Mouse (Mus musculus) kidney, embryonic 15.5 days (tissue): ENCODE data around the gene Aox1. TPM values are rescaled to one million over a fixed set of nuclear protein-coding genes. Genes with fewer than 3 reads are reported as not detected.
"Not testable (repeated sequence)": the region's sequence is repeated elsewhere in the genome, so short reads cannot be mapped to it uniquely, and the experiment has no call there.

Source experiments
- ATAC-seq: fragments of 200-750 bp; cut with Nextera tagmentation; replicated peaks from 2 replicates; pipeline ENCODE4 v1.8.0; 2017; ENCODE audit warnings: moderate TSS enrichment; ENCODE audit not compliant: low FRiP score
- H3K27ac ChIP-seq: fragments of 300-500 bp; sonication (generic); 2 replicates; pipeline ENCODE4 v1.5.1; 2015; ENCODE audit warnings: mild to moderate bottlenecking, inconsistent platforms
- H3K27me3 ChIP-seq: fragments of 300-500 bp; sonication (generic); 2 replicates; pipeline ENCODE4 v1.6.1; 2015; ENCODE audit warnings: inconsistent platforms
- H3K36me3 ChIP-seq: fragments of 300-500 bp; sonication (generic); 2 replicates; pipeline ENCODE4 v1.6.1; 2015; ENCODE audit warnings: inconsistent platforms
- H3K4me1 ChIP-seq: fragments of 300-500 bp; sonication (generic); 2 replicates; pipeline ENCODE4 v1.6.1; 2015; ENCODE audit warnings: inconsistent platforms
- H3K4me2 ChIP-seq: fragments of 300-500 bp; sonication (generic); 2 replicates; pipeline ENCODE4 v1.6.1; 2015; ENCODE audit warnings: moderate library complexity, mild to moderate bottlenecking, inconsistent platforms
- H3K4me3 ChIP-seq: fragments of 300-500 bp; sonication (generic); replicated peaks from 2 replicates; pipeline ENCODE4 v1.5.1; 2015; ENCODE audit warnings: mild to moderate bottlenecking, inconsistent platforms
- H3K9ac ChIP-seq: fragments of 300-500 bp; sonication (generic); 2 replicates; pipeline ENCODE4 v1.6.1; 2015; ENCODE audit warnings: mild to moderate bottlenecking, inconsistent platforms
- H3K9me3 ChIP-seq: fragments of 300-500 bp; sonication (generic); replicated peaks from 2 replicates; pipeline ENCODE4 v1.6.1; 2016; ENCODE audit warnings: inconsistent platforms
- WGBS: fragments of 180-500 bp; shearing (Covaris S2); methylation state at CpG from one replicate; pipeline ENCODE4 v1.1.7; 2015; ENCODE audit warnings: mixed read lengths; 5-methylcytosine and 5-hydroxymethylcytosine counted together
- polyA plus RNA-seq: library from polyadenylated mRNA; unstranded; fragments of >200 nt; fragmentation: Nextera tagmentation; extraction: Ambion mirVana; gene quantifications from 2 replicates; pipeline ENCODE4 v1.2.1, GENCODE M21; 2015

Aox1 gene
- polyA plus RNA-seq, 1 experiment from 2014 or later: 0.32 TPM

DNA sequence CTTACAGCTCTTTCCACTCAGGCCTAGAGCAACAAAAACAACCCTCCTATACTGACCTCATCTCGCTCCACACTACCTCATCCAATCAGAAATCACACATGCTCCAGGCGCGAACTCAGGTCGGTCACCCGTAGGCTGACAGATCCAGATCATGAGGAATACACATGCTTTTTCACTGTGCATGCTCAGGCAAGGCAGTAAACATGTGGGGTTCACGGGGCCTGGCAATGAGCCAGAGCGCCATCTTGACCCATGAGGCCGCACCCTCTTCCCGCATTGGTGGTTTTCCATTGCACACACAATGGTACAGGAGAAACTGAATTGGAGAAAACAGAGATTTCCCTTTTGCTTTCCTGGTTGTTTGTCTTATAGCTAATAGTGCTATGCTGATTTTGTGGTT lies 7.6 kb downstream of the Aox1 start:
- not testable (repeated sequence) for H3K9ac ChIP-seq, H3K4me2 ChIP-seq, ATAC-seq, H3K36me3 ChIP-seq, H3K4me3 ChIP-seq, H3K4me1 ChIP-seq, H3K27me3 ChIP-seq, H3K9me3 ChIP-seq, H3K27ac ChIP-seq
- 89% methylated on average over 9 of the region's 9 CpGs for WGBS

DNA sequence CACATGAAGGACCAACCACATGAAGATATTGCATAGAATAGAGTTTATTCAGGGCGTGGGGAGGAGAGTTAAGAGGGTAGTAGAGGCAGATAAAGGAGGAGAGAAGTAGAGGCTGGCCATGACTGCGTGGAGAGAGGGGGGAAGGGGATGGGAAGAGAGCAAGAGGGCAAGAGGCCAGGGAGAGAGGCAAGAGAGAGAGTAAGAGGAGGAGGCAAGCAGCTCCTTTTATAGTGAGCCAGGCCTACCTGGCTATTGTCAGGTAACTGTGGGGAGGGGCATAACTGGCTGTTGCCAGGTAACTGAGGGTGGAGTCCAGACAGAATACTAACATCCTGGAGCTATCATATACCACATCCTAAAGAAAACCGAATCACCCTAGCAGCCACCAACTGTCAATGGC lies 15.3 kb downstream of the Aox1 start:
- Histone ChIP-seq H3K36me3 (no peaks in the 10 kb centered on the region), H3K4me2 (no peak overlapping the region), H3K4me1 (no peaks in the 10 kb centered on the region), H3K9me3 (no peaks in the 10 kb centered on the region), H3K9ac (no peak overlapping the region), H3K27ac (no peak overlapping the region), H3K27me3 (no peaks in the 10 kb centered on the region), H3K4me3 (no peak overlapping the region)
- ATAC-seq: no peak
- WGBS: 77% methylated on average over 3 of the region's 3 CpGs

DNA sequence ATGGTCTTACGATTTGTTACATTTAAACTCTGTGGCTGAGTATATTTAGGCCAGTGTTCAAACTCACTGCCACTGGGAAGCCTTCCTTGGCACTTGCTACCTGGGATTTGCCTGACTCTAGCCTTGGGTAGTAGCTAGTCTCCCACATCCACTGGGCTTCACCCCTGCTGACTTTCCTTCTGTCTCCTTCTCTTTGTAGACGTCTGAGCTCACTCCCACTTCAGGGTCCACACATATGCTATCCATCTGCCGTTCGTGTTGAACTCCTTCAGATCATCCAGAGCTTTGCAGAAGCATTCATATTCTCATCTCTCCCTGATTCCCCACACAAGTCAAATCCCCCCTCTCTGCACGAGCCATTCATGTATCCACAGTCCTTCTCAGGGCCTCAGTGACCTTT lies 15.8 kb downstream of the Aox1 start:
- no peaks in the 10 kb centered on the region for H3K36me3 ChIP-seq
- ATAC-seq: no peak
- H3K4me3 ChIP-seq: no peak overlapping the region
- no peaks in the 10 kb centered on the region for H3K4me1 ChIP-seq
- no peaks in the 10 kb centered on the region for H3K27me3 ChIP-seq
- WGBS: 77% methylated on average over 5 of the region's 5 CpGs
- no peak overlapping the region for H3K27ac ChIP-seq
- H3K9me3 ChIP-seq: no peaks in the 10 kb centered on the region
- H3K4me2 ChIP-seq: no peak overlapping the region
- no peak overlapping the region for H3K9ac ChIP-seq

DNA sequence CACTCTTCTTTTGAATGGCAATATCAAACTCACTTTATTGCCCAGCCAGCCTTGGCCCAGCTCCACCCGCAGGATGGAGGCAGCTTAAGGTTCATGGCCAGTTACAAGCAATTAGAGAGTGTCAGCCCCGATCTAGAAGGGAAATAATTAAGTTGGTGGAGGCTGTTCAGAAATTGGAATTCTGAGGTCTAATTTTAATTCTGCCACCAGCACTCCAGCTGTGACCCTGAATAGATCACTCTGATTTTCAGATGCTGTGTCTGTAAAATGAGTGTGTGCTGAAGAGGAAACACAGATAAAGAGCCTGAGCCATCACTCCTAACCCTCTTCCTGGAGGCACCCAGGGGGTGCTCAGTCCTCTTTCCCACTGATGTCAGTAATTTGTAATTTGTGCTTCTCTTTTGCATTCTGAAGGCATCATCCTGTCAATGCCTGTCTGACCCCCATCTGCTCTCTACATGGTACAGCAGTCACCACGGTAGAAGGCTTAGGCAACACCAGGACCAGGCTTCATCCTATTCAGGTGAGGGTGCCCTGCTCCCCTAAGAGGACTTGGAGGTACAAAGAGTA lies 17.1 kb downstream of the Aox1 start:
- H3K4me3 ChIP-seq: no peak overlapping the region
- no peaks in the 10 kb centered on the region for H3K27me3 ChIP-seq
- H3K9me3 ChIP-seq: no peaks in the 10 kb centered on the region
- no peaks in the 10 kb centered on the region for H3K4me1 ChIP-seq
- H3K4me2 ChIP-seq: no peak overlapping the region
- H3K9ac ChIP-seq: no peak overlapping the region
- no peak overlapping the region for H3K27ac ChIP-seq
- WGBS: 60% methylated on average over 3 of the region's 3 CpGs
- no peaks in the 10 kb centered on the region for H3K36me3 ChIP-seq
- ATAC-seq: no peak

- Histone ChIP-seq H3K9ac (no peak overlapping the region), H3K4me1 (no peaks in the 10 kb centered on the region), H3K4me3 (no peak overlapping the region), H3K9me3 (no peaks in the 10 kb centered on the region), H3K27ac (no peak overlapping the region), H3K27me3 (no peaks in the 10 kb centered on the region), H3K4me2 (no peak overlapping the region), H3K36me3 (no peaks in the 10 kb centered on the region)
- WGBS: 86% methylated on average over 5 of the region's 5 CpGs
- ATAC-seq: no peak
These were observed 19.4 kb downstream of the Aox1 start for GRCm38 (mm10) chr1:58049126-58049525.

DNA sequence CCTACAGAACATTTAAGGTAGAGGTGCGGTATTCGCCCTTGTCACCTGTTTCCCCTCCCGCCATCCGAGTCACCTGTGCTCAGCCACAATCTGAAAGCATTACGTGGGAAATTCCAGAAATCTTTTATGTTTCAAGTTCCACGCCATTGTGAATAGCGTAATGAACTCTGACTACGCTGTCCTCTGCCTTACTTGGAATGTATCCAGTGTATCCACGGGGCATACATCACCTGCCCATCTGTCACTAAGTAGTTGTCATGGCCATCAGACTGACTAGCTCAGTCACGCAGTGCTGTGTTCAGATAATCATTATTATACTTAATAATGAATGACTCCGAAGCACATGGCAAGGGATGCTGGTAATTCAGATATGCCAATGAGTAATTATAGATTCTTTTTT lies 25.9 kb downstream of the Aox1 start:
- 91% methylated on average over 11 of the region's 11 CpGs for WGBS
- peaks cover 14% of the 10 kb centered on the region; the same call in 1 of the 2 replicates for H3K4me1 ChIP-seq

DNA sequence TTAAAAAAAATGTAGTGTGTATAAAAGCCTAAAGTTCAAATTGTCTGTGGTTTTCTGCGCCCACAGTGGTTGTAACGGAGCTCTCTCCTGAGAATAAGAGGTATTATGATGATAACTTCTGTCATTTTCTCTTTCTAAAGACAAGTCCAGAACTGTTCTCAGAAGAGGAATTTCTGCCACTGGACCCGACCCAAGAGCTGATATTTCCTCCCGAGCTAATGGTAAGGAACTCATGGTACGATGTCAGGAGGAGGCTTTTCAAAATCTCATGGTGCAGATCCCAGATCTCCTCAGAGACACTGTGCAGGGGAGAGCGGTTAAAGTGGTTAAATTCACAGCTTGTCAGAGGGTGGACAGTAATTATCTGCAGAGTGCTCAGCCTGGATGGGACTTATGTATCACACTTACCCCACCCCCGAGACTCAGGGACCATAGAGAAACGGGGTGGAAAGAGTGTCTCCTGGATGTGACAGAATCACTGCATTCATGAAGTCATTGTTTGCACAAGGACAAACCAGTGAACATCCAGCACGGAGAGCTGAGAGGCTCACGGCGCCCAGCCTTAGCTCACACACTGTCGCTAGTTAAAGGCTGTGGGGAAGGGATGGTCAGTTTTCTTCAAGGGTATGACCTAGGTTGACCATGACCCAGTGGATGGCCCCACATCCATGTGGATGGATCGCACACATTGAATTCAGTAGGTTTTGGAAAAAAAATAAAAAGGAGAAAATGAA lies 26.5 kb downstream of the Aox1 start:
- no peak overlapping the region for H3K4me3 ChIP-seq
- no peak for ATAC-seq
- H3K9ac ChIP-seq: no peak overlapping the region
- peaks cover 14% of the 10 kb centered on the region; the same call in 1 of the 2 replicates for H3K4me1 ChIP-seq
- no peaks in the 10 kb centered on the region for H3K27me3 ChIP-seq
- no peak overlapping the region for H3K27ac ChIP-seq
- no peaks in the 10 kb centered on the region for H3K9me3 ChIP-seq
- peak overlapping the region; percentile 12; the same call in 1 of the 2 replicates for H3K4me2 ChIP-seq
- no peaks in the 10 kb centered on the region for H3K36me3 ChIP-seq
- WGBS: 68% methylated on average over 13 of the region's 13 CpGs

More for the DNA sequence above, 25.9 kb downstream of the Aox1 start:
- Histone ChIP-seq H3K9ac (no peak overlapping the region), H3K27ac (no peak overlapping the region), H3K36me3 (no peaks in the 10 kb centered on the region), H3K9me3 (no peaks in the 10 kb centered on the region), H3K4me3 (no peak overlapping the region), H3K27me3 (no peaks in the 10 kb centered on the region), H3K4me2 (no peak overlapping the region)
- no peak for ATAC-seq

DNA sequence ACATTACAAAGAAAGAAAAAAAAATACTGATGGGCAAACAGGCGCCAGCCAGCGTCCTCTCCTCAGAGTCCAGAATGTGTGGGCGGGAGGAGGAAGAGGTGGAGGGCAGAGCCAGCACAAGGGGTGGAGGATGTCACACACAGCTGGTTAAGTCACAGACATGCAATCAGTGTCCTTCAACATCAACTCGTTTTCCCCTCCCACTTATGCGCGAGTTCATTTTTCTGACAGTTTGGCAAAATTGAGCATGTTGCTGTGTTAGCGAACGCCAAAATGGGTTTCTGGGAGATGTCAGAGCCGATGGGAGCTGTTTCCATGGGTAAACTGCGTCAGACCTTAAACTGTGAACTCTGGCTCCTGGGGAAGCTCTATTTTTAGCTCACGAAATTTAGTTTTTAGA lies 27.2 kb downstream of the Aox1 start:
- 59% methylated on average over 11 of the region's 11 CpGs for WGBS
- H3K9ac ChIP-seq: no peak overlapping the region
- H3K27me3 ChIP-seq: no peaks in the 10 kb centered on the region
- ATAC-seq: no peak
- no peaks in the 10 kb centered on the region for H3K9me3 ChIP-seq
- H3K27ac ChIP-seq: no peak overlapping the region
- H3K36me3 ChIP-seq: no peaks in the 10 kb centered on the region
- H3K4me2 ChIP-seq: 0 out of 2 replicates have a peak overlapping the region, but pooled peaks have one; percentile 12
- H3K4me3 ChIP-seq: no peak overlapping the region
- peaks cover 14% of the 10 kb centered on the region; the same call in 1 of the 2 replicates for H3K4me1 ChIP-seq

DNA sequence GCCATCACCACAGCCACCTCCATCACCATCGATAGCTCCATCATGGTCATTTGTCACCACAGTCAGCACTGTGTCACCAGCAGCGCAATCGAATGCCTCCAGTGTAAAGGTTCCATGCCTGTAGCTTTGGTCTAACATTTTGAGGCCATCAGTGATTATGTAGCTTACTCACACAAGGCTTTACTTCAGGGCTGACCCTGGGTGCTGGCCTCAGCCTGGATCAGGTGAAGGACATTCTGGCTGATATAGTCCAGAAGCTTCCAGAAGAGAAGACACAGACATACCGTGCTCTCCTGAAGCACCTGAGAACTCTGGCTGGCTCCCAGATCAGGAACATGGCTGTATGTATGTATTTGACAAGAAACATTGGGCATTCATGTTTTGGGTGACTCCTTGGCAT lies 29.1 kb downstream of the Aox1 start:
- WGBS: 84% methylated on average over 4 of the region's 4 CpGs
- H3K4me3 ChIP-seq: no peak overlapping the region
- H3K9ac ChIP-seq: no peak overlapping the region
- no peaks in the 10 kb centered on the region for H3K9me3 ChIP-seq
- H3K4me2 ChIP-seq: no peak overlapping the region
- no peaks in the 10 kb centered on the region for H3K27me3 ChIP-seq
- ATAC-seq: no peak
- no peak overlapping the region for H3K27ac ChIP-seq
- H3K36me3 ChIP-seq: no peaks in the 10 kb centered on the region
- H3K4me1 ChIP-seq: peaks cover 14% of the 10 kb centered on the region; the same call in 1 of the 2 replicates

GRCm38 (mm10) chr1:58062131-58062530 lies 32.4 kb downstream of the Aox1 start:
- no peaks in the 10 kb centered on the region for H3K27me3 ChIP-seq
- no peaks in the 10 kb centered on the region for H3K9me3 ChIP-seq
- WGBS: 93% methylated on average over 7 of the region's 7 CpGs
- no peak overlapping the region for H3K27ac ChIP-seq
- H3K4me1 ChIP-seq: peaks cover 6% of the 10 kb centered on the region; the same call in 1 of the 2 replicates
- H3K9ac ChIP-seq: no peak overlapping the region
- ATAC-seq: no peak
- no peak overlapping the region for H3K4me3 ChIP-seq
- no peaks in the 10 kb centered on the region for H3K36me3 ChIP-seq
- H3K4me2 ChIP-seq: no peak overlapping the region

DNA sequence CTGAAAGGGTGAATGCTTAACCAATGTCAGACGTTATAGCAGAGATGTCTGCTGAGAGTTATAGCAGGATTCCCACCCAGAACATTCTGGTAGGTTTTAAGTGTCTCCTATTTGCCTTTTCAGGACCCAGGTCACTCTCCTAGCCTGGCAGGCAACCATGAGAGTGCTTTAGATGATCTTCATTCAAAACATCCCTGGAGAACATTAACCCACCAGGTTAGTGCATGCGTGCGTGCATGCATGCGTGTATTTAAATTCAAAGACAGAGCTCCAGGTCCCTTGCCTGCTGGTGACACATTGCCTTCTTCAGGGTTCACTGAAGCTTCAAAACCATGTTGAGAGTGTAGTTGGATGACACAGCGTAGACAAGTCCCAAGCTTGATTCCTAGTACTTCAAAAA lies 35.4 kb downstream of the Aox1 start:
- Histone ChIP-seq H3K9ac (no peak overlapping the region), H3K4me1 (no peaks in the 10 kb centered on the region), H3K4me2 (no peak overlapping the region), H3K27ac (no peak overlapping the region), H3K36me3 (no peaks in the 10 kb centered on the region), H3K4me3 (no peak overlapping the region), H3K27me3 (no peaks in the 10 kb centered on the region), H3K9me3 (no peaks in the 10 kb centered on the region)
- WGBS: 78% methylated on average over 5 of the region's 5 CpGs
- no peak for ATAC-seq

DNA sequence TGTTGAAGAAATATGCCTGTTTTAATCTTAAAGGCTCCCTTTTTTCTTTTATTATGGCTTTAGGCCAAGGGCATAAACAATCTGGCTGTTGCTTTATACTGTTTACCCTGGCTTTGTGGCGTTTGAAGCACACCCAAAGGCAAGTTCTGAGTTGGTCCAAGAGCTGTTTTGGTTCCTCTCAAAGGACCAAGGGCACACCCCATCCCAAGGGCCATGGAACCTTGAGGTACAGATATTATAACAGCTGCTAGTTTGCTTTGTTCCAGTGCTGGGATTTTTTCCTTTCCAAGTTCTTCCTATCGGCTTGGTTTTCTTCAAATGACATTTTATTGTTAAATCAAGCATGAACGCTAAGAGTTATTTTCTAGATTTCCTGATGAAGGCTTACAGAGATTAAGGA lies 35.9 kb downstream of the Aox1 start:
- Histone ChIP-seq H3K27me3 (no peaks in the 10 kb centered on the region), H3K27ac (no peak overlapping the region), H3K36me3 (no peaks in the 10 kb centered on the region), H3K4me3 (no peak overlapping the region), H3K9me3 (no peaks in the 10 kb centered on the region), H3K4me1 (no peaks in the 10 kb centered on the region), H3K9ac (no peak overlapping the region), H3K4me2 (no peak overlapping the region)
- no peak for ATAC-seq
- WGBS: 65% methylated on average over 3 of the region's 3 CpGs

GRCm38 (mm10) chr1:58069181-58069580 lies 39.5 kb downstream of the Aox1 start:
- no peaks in the 10 kb centered on the region for H3K4me1 ChIP-seq
- H3K4me3 ChIP-seq: no peak overlapping the region
- H3K27ac ChIP-seq: no peak overlapping the region
- ATAC-seq: no peak
- H3K36me3 ChIP-seq: no peaks in the 10 kb centered on the region
- 79% methylated on average over 6 of the region's 6 CpGs for WGBS
- no peaks in the 10 kb centered on the region for H3K9me3 ChIP-seq
- no peak overlapping the region for H3K9ac ChIP-seq
- H3K27me3 ChIP-seq: no peaks in the 10 kb centered on the region
- H3K4me2 ChIP-seq: no peak overlapping the region
